Mouse (Mus musculus): ENCODE results near the gene Ropn1l. TPM values are rescaled to one million over a fixed set of nuclear protein-coding genes. Genes with fewer than 3 reads are reported as not detected.
A peak's percentile ranks its signal among the peaks of the same experiment; 100 is the strongest.

Ropn1l gene
- polyA plus RNA-seq, 1 experiment, result 0.50 TPM

- peaks cover 25% of the 10 kb centered on the region for H3K36me3 ChIP-seq (ENCODE audit: control insufficient read depth, insufficient read depth, low read length)
- DNase-seq (ENCODE audit: low read depth in 1 of 2, low spot score in 2 of 2), result no peak
- no peaks in the 10 kb centered on the region for H3K4me1 ChIP-seq (ENCODE audit: control insufficient read depth, insufficient read depth, insufficient read length)
- no peaks in the 10 kb centered on the region for H3K27me3 ChIP-seq (ENCODE audit: control insufficient read depth, insufficient read depth, low read length)
- H3K4me3 ChIP-seq (ENCODE audit: extremely low read depth, insufficient read depth, insufficient read length), result no peak overlapping the region
- TF ChIP-seq CTCF (IDR thresholded peaks at IDR 0.05; ENCODE audit: extremely low read depth, insufficient read depth, insufficient read length, insufficient replicate concordance) (no peak), POLR2A (IDR thresholded peaks at IDR 0.05; ENCODE audit: low read depth, low read length) (no peak)
- no peak overlapping the region for H3K27ac ChIP-seq (ENCODE audit: insufficient read depth, low read length)
- 55% methylated on average over 2 of the region's 2 CpGs for WGBS
These were observed 7.0 kb upstream of the Ropn1l start for GRCm38 (mm10) chr15:31460571-31460970.

- H3K36me3 ChIP-seq (ENCODE audit: control insufficient read depth, insufficient read depth, low read length), result peaks cover 22% of the 10 kb centered on the region
- no peak for DNase-seq (ENCODE audit: low read depth in 1 of 2, low spot score in 2 of 2)
These were observed 4.5 kb upstream of the Ropn1l start for GRCm38 (mm10) chr15:31458081-31458480.

GRCm38 (mm10) chr15:31456381-31456780 is 2.8 kb upstream of the Ropn1l start:
- H3K27me3 ChIP-seq (ENCODE audit: control insufficient read depth, insufficient read depth, low read length), result no peaks in the 10 kb centered on the region
- WGBS, result 88% methylated on average over 5 of the region's 5 CpGs
- H3K4me3 ChIP-seq (ENCODE audit: extremely low read depth, insufficient read depth, insufficient read length), result no peak overlapping the region
- no peak for TF ChIP-seq POLR2A (IDR thresholded peaks at IDR 0.05; ENCODE audit: low read depth, low read length)
- no peak for TF ChIP-seq CTCF (IDR thresholded peaks at IDR 0.05; ENCODE audit: extremely low read depth, insufficient read depth, insufficient read length, insufficient replicate concordance)
- H3K36me3 ChIP-seq (ENCODE audit: control insufficient read depth, insufficient read depth, low read length), result peaks cover 16% of the 10 kb centered on the region
- peaks cover 5% of the 10 kb centered on the region; the same call in 1 of the 2 replicates for H3K4me1 ChIP-seq (ENCODE audit: control insufficient read depth, insufficient read depth, insufficient read length)
- no peak for DNase-seq (ENCODE audit: low read depth in 1 of 2, low spot score in 2 of 2)
- H3K27ac ChIP-seq (ENCODE audit: insufficient read depth, low read length), result no peak overlapping the region

More at GRCm38 (mm10) chr15:31458081-31458480, 4.5 kb upstream of the Ropn1l start:
- Histone ChIP-seq H3K27me3 (ENCODE audit: control insufficient read depth, insufficient read depth, low read length) (no peaks in the 10 kb centered on the region), H3K4me3 (ENCODE audit: extremely low read depth, insufficient read depth, insufficient read length) (no peak overlapping the region), H3K4me1 (ENCODE audit: control insufficient read depth, insufficient read depth, insufficient read length) (0 out of 2 replicates have a peak, but pooled peaks cover 2% of the 10 kb centered on the region), H3K27ac (ENCODE audit: insufficient read depth, low read length) (no peak overlapping the region)
- WGBS, result 91% methylated on average over 7 of the region's 7 CpGs
- TF ChIP-seq CTCF (IDR thresholded peaks at IDR 0.05; ENCODE audit: extremely low read depth, insufficient read depth, insufficient read length, insufficient replicate concordance) (no peak), POLR2A (IDR thresholded peaks at IDR 0.05; ENCODE audit: low read depth, low read length) (no peak)

- Histone ChIP-seq H3K27me3 (ENCODE audit: control insufficient read depth, insufficient read depth, low read length) (no peaks in the 10 kb centered on the region), H3K4me1 (ENCODE audit: control insufficient read depth, insufficient read depth, insufficient read length) (peaks cover 5% of the 10 kb centered on the region; the same call in 1 of the 2 replicates), H3K27ac (ENCODE audit: insufficient read depth, low read length) (no peak overlapping the region), H3K4me3 (ENCODE audit: extremely low read depth, insufficient read depth, insufficient read length) (no peak overlapping the region), H3K36me3 (ENCODE audit: control insufficient read depth, insufficient read depth, low read length) (peaks cover 7% of the 10 kb centered on the region)
- 82% methylated on average over 7 of the region's 7 CpGs for WGBS
- TF ChIP-seq CTCF (IDR thresholded peaks at IDR 0.05; ENCODE audit: extremely low read depth, insufficient read depth, insufficient read length, insufficient replicate concordance) (no peak), POLR2A (IDR thresholded peaks at IDR 0.05; ENCODE audit: low read depth, low read length) (no peak)
- DNase-seq (ENCODE audit: low read depth in 1 of 2, low spot score in 2 of 2), result no peak
These were observed 1.3 kb upstream of the Ropn1l start for GRCm38 (mm10) chr15:31454861-31455295.

- Histone ChIP-seq H3K27ac (ENCODE audit: insufficient read depth, low read length) (no peak overlapping the region), H3K4me1 (ENCODE audit: control insufficient read depth, insufficient read depth, insufficient read length) (peaks cover 5% of the 10 kb centered on the region; the same call in 1 of the 2 replicates), H3K36me3 (ENCODE audit: control insufficient read depth, insufficient read depth, low read length) (peaks cover 6% of the 10 kb centered on the region; the same call in 1 of the 2 replicates), H3K27me3 (ENCODE audit: control insufficient read depth, insufficient read depth, low read length) (no peaks in the 10 kb centered on the region), H3K4me3 (ENCODE audit: extremely low read depth, insufficient read depth, insufficient read length) (no peak overlapping the region)
- no peak for DNase-seq (ENCODE audit: low read depth in 1 of 2, low spot score in 2 of 2)
- WGBS, result 66% methylated on average over 10 of the region's 10 CpGs
- TF ChIP-seq CTCF (IDR thresholded peaks at IDR 0.05; ENCODE audit: extremely low read depth, insufficient read depth, insufficient read length, insufficient replicate concordance) (no peak), POLR2A (IDR thresholded peaks at IDR 0.05; ENCODE audit: low read depth, low read length) (no peak)
These were observed 741 bp upstream of the Ropn1l start for GRCm38 (mm10) chr15:31454096-31454860.

GRCm38 (mm10) chr15:31452336-31453097 is 1.0 kb downstream of the Ropn1l start:
- H3K27ac ChIP-seq (ENCODE audit: insufficient read depth, low read length), result no peak overlapping the region
- TF ChIP-seq CTCF (IDR thresholded peaks at IDR 0.05; ENCODE audit: extremely low read depth, insufficient read depth, insufficient read length, insufficient replicate concordance), result no peak
- TF ChIP-seq POLR2A (IDR thresholded peaks at IDR 0.05; ENCODE audit: low read depth, low read length), result no peak
- 26% methylated on average over 18 of the region's 18 CpGs for WGBS
- peak overlapping the region; percentile 65 for H3K4me3 ChIP-seq (ENCODE audit: extremely low read depth, insufficient read depth, insufficient read length)
- H3K4me1 ChIP-seq (ENCODE audit: control insufficient read depth, insufficient read depth, insufficient read length), result peaks cover 5% of the 10 kb centered on the region; the same call in 1 of the 2 replicates
- no peak for DNase-seq (ENCODE audit: low read depth in 1 of 2, low spot score in 2 of 2)
- 0 out of 2 replicates have a peak, but pooled peaks cover 1% of the 10 kb centered on the region for H3K36me3 ChIP-seq (ENCODE audit: control insufficient read depth, insufficient read depth, low read length)
- no peaks in the 10 kb centered on the region for H3K27me3 ChIP-seq (ENCODE audit: control insufficient read depth, insufficient read depth, low read length)

All from spleen, adult 2 months (tissue).